Mouse (Mus musculus) layer of hippocampus, adult 8-10 months (tissue): Measurements from ENCODE around the gene Bag6. TPM values are rescaled to one million over a fixed set of nuclear protein-coding genes. Genes with fewer than 3 reads are reported as not detected.

Source experiments
- DNase-seq, 2 experiments: peaks; one replicate each; pipeline ENCODE4 v3.0.0; 2022; ENCODE audit warnings: low spot score in 2 of 2
- total RNA-seq, 4 experiments: library from RNA; stranded (reverse); gene quantifications; 2 replicates each; pipeline ENCODE4 v1.2.4; 2022

Gene Bag6
- total RNA-seq, 4 experiments from 2014 or later: 291 to 311 (median 298) TPM

GRCm38 (mm10) chr17:35146139-35146538 is 11.2 kb downstream of the Bag6 start:
- DNase-seq: no peak

DNA sequence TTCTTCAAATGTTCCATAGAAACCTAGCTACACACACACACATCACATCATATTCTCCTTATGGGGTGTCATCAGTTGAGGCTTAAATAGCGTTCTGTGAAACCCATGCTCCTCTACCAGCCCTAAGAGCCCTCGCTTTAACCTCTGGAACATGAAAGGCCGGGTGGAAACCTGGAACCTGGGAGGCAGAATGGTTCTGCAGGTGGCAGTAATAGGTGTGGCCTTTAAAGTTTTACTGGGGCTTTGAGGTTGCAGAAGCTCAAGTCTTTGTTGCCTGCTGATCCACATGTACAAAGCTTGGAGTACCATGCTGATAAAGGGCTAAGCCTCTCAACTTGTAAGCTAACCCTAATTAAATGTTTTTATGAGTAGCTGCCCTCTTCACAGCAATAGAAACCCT is 12.4 kb downstream of the Bag6 start:
- no peak for DNase-seq

GRCm38 (mm10) chr17:35147922-35148639 is 13.1 kb downstream of the Bag6 start:
- no peak for DNase-seq

- DNase-seq: no peak
Observed at GRCm38 (mm10) chr17:35152121-35152520, 17.1 kb downstream of the Bag6 start.

DNA sequence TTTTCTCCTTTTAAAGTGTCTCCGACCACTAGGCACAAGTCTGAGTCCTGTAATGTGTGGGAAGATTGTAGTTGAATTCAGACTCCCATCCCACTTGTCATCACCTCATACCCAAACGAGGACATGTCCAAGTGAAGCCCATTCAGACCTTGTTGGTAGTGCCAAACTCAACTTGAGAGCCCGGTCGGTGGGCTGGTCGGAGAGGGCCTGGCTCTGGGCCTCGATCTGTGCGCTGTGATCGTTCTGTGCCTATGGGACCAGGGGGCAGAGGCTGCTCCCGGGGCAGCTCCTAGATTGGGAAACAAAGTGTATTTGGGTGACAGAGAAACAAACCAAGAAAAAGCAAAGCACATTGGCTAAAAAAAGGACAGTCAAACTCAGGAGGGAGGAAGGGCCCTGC is 18.1 kb downstream of the Bag6 start:
- no peak for DNase-seq

DNA sequence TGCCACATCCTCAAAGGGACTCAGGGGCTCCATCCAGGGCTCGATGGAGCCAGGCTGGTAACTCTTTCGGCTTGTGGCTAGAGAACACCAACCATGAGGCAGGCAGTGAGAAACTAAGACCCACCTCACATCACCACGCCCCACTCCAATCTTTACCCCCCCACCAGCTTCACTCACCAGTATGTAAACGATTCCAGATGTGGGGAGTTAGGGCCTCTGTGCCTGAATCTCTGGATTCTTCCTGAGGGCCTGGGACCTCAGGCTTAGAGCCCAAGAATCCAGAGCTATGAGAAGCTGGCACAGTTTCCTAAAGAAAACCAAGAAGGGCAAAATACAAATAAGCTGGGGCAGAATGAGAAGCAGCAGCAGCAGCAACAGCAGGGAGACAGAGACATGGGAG is 19.0 kb downstream of the Bag6 start:
- no peak for DNase-seq

- no peak for DNase-seq
Observed at GRCm38 (mm10) chr17:35154616-35155015, 19.6 kb downstream of the Bag6 start.

DNA sequence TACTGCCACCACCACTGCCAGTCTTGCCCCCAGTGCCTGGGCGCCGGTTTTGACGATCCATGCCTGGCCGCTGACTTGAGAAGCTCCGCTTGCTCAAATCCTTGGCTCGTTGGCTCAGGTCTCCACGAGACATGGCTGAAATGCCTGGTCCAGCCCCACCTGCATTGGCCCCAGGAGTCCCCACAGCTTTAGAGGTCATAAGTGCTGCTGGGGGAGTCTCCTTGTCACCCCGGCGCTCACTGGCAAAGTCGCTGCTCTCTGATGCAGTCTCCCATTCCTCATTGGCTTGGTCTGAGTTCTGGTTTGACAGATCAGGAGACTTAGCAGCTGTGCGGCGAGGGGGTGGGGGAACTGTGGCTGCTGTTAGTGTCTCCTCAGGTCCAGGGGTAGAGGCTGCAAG is 20.5 kb downstream of the Bag6 start:
- no peak for DNase-seq

DNA sequence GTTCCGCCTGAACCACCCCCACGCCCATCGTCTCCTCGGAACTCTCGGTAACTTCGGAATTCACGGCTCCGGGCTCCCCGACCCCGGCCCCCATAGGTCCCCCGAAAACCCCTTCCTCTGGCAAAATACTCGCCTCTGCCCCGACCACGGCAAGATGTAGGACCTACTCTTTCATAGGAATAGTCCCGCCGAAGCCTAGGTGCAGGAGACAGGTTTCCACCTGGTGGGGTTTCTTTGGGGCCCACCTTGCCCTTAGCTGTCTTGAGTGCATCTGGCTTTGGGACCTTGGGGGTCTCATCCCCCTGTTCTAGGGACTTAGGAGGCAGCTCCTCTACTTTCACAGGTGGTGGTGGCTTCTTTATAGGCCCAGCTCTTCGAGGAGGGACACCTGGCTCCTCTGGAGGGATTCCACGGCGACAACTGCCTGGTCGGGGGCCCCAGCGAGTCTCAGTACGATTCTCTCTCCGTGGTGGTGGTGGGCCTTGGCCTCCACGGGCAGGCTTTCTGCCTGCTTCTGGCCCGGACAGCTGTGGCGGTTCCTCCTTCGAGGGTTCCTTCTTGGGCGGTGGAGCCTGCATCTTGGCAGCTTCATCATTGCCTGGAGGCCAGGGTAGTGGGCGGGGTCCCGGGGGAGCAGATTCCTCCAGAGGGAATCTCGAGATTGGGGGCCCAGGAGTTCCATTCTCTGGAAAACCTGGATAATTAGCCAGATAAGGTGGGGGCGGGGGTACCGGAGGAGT is 21.7 kb downstream of the Bag6 start:
- DNase-seq: no peak

- no peak for DNase-seq
Observed at GRCm38 (mm10) chr17:35157254-35157653, 22.3 kb downstream of the Bag6 start.

DNA sequence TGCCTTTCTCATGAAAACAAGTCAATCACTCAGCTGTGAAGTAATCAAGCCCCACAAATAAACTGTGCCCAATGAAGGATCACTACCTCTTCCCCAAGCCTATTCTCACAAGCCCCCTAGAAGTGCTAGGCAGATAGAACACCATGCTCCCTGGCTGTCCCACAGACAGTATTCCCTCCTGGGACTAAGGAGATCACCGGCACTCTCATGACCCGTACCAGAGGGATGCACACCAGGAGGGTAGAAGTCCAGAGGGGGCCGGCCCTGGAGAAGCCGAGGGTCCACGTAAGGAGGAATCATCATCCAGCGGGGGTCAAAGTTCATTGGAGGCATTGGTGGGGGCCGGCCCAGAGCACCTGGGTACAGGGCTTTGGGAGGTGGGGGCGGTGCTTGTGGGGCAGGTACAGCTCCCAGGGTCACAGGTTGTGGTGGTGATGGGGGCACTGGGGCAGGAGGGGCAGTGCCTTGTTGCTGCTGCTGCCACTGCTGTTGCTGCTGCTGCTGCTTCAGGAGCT is 22.7 kb downstream of the Bag6 start:
- DNase-seq: no peak

GRCm38 (mm10) chr17:35158850-35159593 is 24.0 kb downstream of the Bag6 start:
- DNase-seq: no peak

GRCm38 (mm10) chr17:35159638-35160037 is 24.7 kb downstream of the Bag6 start:
- no peak for DNase-seq

DNA sequence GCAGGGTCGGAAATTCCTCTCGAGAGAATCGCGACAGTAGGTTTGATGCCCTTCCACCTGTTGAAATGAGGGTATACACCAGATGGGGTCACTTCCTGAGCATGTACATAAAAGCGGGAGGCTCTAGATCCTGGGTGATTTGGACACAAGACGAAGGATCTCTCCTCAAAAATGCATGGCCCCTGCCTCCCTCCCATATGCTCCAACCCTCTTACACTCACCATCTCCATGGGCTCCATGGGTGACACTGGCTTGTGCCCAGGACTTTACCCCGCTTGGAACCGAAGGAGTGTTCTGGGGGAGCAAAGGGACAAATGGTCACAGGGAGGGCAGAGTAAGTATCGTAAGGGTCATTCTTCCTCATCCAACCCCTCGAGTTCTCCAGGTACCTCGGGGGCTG is 26.4 kb downstream of the Bag6 start:
- no peak for DNase-seq

- no peak for DNase-seq
Observed at GRCm38 (mm10) chr17:35162121-35162520, 27.1 kb downstream of the Bag6 start.

DNA sequence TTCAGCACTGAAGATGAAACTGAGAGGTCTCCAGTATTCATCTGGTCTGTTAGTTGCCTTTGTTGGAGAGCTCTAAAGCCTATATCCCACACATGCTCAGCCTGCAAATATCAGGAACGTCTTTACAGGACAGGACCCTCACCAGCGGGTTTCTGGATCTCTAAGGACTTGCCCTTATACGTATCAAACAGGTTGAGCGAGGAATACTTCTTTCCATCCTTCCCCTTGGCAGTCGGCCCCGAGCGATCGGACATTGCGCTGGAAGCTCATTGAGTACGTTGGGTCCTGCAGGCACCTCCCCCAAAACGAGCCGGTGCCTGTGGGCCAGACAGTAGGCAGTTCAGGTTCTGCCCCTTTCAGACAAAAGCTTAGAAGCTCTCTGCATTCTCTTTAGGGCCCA is 27.8 kb downstream of the Bag6 start:
- DNase-seq: no peak

- no peak for DNase-seq
Observed at GRCm38 (mm10) chr17:35163326-35164081, 28.5 kb downstream of the Bag6 start.

DNA sequence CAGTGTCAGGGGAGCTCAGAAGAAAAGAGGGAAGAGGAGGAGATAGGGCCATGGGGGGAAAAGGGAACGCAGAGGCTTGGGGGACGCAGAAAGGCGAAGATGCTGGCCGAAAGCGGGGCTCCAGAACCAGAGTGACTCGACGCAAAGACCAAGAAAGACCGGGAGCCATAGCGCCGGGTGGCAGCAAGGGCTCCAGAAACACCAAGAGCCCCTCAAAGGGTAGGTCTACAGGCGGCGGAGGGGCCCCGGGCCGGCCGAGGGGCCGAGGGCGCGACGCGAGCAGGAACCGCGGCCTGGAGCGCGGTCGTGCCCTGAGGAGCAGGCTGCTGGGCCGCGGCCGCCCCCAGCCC is 29.2 kb downstream of the Bag6 start:
- DNase-seq: no peak

DNA sequence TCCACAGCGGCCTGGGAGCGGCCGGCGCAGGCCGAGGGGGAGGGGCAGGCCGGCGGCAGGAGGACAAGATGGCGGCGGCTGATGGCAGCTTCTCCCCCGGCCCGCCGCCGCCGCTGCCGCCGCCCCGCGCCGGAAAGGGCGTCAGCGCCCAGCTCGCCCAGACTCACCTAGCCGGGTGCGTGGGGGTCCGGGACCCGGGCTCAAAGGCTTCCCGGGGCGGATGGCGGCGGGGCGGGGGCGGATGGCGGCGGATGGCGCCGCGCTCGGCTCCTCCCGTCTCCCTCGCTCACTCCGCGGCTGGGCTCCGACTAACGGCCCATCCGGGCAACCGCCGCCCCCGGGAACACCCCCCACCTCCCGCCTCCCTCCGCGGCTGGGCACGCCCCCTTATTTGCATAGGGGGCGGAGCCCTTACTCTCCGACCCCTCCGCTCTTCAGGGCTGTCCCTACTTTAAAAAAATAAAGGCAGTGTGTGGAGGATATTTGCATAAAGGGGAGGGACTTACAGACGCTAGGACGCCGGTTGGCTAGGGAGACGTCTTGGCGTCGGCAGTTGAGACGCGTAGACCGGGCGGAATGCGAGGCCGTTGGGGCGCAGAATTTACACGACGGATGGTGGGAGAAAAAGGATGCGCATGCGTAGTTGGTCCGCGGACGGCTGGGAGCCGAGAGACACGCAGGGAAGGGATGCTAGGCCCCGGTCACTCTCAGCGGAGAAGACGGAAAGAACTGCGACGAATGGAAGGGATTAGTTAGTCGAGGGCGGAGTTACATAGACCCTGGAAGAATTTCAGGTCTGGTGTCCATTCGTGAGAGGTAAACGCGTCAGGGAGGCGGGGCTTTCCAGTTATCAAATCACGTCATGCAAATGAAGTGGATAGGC is 29.8 kb downstream of the Bag6 start, which contains the start of gene Prrc2a:
Gene Prrc2a (minus strand): TSS at position 330 of the 883 bp plus-strand sequence.
- peak; percentile 99 for DNase-seq

GRCm38 (mm10) chr17:35165451-35166155 is 30.6 kb downstream of the Bag6 start:
- no peak for DNase-seq
